Mouse (Mus musculus) T-cell, adult 2 months (primary cell): ENCODE measurements around the gene Bmpr1b.
"Not testable (repeated sequence)": the region's sequence is repeated elsewhere in the genome, so short reads cannot be mapped to it uniquely, and the experiment has no call there.

Source experiments
- DNase-seq: peaks from one replicate; pipeline ENCODE4 v3.0.0; 2022; ENCODE audit warnings: low spot score

Gene Bmpr1b

GRCm38 (mm10) chr3:142168863-142169521, at the start of gene Bmpr1b:
TSS of gene Bmpr1b (minus strand) at chr3:142169425.
- DNase-seq = no peak

GRCm38 (mm10) chr3:142212821-142213220, 43.6 kb upstream of the Bmpr1b start:
- DNase-seq = no peak

GRCm38 (mm10) chr3:142212186-142212585, 43.0 kb upstream of the Bmpr1b start:
- no peak for DNase-seq

GRCm38 (mm10) chr3:142209981-142210380, 40.8 kb upstream of the Bmpr1b start:
- no peak for DNase-seq

- no peak for DNase-seq
These were observed 39.8 kb upstream of the Bmpr1b start for GRCm38 (mm10) chr3:142209057-142209456.

GRCm38 (mm10) chr3:142207488-142207887, 38.3 kb upstream of the Bmpr1b start:
- DNase-seq = no peak

- no peak for DNase-seq
These were observed 37.1 kb upstream of the Bmpr1b start for GRCm38 (mm10) chr3:142206316-142206715.

- no peak for DNase-seq
These were observed 26.9 kb upstream of the Bmpr1b start for GRCm38 (mm10) chr3:142196142-142196541.

- DNase-seq = not testable (repeated sequence)
These were observed 22.4 kb upstream of the Bmpr1b start for GRCm38 (mm10) chr3:142191627-142192026.

- no peak for DNase-seq
These were observed 17.3 kb upstream of the Bmpr1b start for GRCm38 (mm10) chr3:142186551-142186950.

- DNase-seq = no peak
These were observed 4.8 kb upstream of the Bmpr1b start for GRCm38 (mm10) chr3:142173996-142174395.

- no peak for DNase-seq
These were observed 868 bp downstream of the Bmpr1b start for GRCm38 (mm10) chr3:142168251-142168862.

GRCm38 (mm10) chr3:142164981-142165380, 4.2 kb downstream of the Bmpr1b start:
- no peak for DNase-seq

GRCm38 (mm10) chr3:142163896-142164295, 5.3 kb downstream of the Bmpr1b start:
- no peak for DNase-seq

- no peak for DNase-seq
These were observed 7.8 kb downstream of the Bmpr1b start for GRCm38 (mm10) chr3:142161405-142161804.

GRCm38 (mm10) chr3:142151980-142152379, 17.2 kb downstream of the Bmpr1b start:
- DNase-seq = no peak

GRCm38 (mm10) chr3:142138796-142139195, 30.4 kb downstream of the Bmpr1b start:
- no peak for DNase-seq

GRCm38 (mm10) chr3:142126379-142126778, 42.8 kb downstream of the Bmpr1b start:
- DNase-seq = no peak

GRCm38 (mm10) chr3:142125556-142125955, 43.7 kb downstream of the Bmpr1b start:
- no peak for DNase-seq

GRCm38 (mm10) chr3:142124255-142124654, 45.0 kb downstream of the Bmpr1b start:
- DNase-seq = no peak

GRCm38 (mm10) chr3:142122376-142122775, 46.8 kb downstream of the Bmpr1b start:
- no peak for DNase-seq

- DNase-seq = no peak
These were observed 48.4 kb downstream of the Bmpr1b start for GRCm38 (mm10) chr3:142120795-142121194.

GRCm38 (mm10) chr3:142114762-142115316, 54.4 kb downstream of the Bmpr1b start:
- DNase-seq = no peak

GRCm38 (mm10) chr3:142114190-142114589, 55.0 kb downstream of the Bmpr1b start:
- no peak for DNase-seq
